Mouse (Mus musculus) layer of hippocampus, postnatal 36 days (tissue): ENCODE data around the gene A330070K13Rik. TPM values are rescaled to one million over a fixed set of nuclear protein-coding genes. Genes with fewer than 3 reads are reported as not detected.

ENCODE experiments used
- DNase-seq, 2 experiments: peaks; one replicate each; pipeline ENCODE4 v3.0.0; 2022
- total RNA-seq, 2 experiments: library from RNA; stranded (reverse); gene quantifications; 2 replicates each; pipeline ENCODE4 v1.2.3; 2021

A330070K13Rik gene
- total RNA-seq, 2 experiments from 2014 or later = 1.2 to 3.0 TPM

GRCm38 (mm10) chr5:130329889-130330288, 54.5 kb downstream of the A330070K13Rik start:
- DNase-seq = no peak

Other genes with a start within 250 kb of the A330070K13Rik start
- 10 to 100 TPM in 1 of 2 experiments, 1 to 10 TPM in 1; 9.8 to 13.0 TPM for gene Kctd7, start 239.8 kb downstream of the A330070K13Rik start, total RNA-seq
- gene Rabgef1, start 212.8 kb downstream of the A330070K13Rik start, total RNA-seq = 10 to 100 TPM; 51.3 to 53.3 TPM
- 10 to 100 TPM; 39.0 to 41.0 TPM for gene Tmem248, start 167.6 kb downstream of the A330070K13Rik start, total RNA-seq
- 10 to 100 TPM; 76.4 to 78.2 TPM for gene Sbds, start 129.1 kb downstream of the A330070K13Rik start, total RNA-seq
- 10 to 100 TPM; 15.2 to 18.2 TPM for gene Tyw1, start 129.0 kb downstream of the A330070K13Rik start, total RNA-seq
- 100 to 1,000 TPM; 135 to 142 TPM for gene Caln1, start 15.2 kb downstream of the A330070K13Rik start, total RNA-seq